Mouse (Mus musculus) adrenal gland, postnatal 14 days (tissue): Measurements from ENCODE around the gene Gm5447. TPM values are rescaled to one million over a fixed set of nuclear protein-coding genes. Genes with fewer than 3 reads are reported as not detected.

Source experiments
- DNase-seq: peaks from one replicate; pipeline ENCODE4 v3.0.0; 2021; ENCODE audit warnings: mixed read lengths
- total RNA-seq: library from RNA; stranded (reverse); gene quantifications from 2 replicates; pipeline ENCODE4 v1.2.3, GENCODE M21; 2021

Gm5447 gene
- total RNA-seq, 1 experiment from 2014 or later, result not detected

GRCm38 (mm10) chr13:30986934-30987455 lies 13.0 kb downstream of the Gm5447 start:
- DNase-seq, result no peak

GRCm38 (mm10) chr13:30987686-30988085 lies 13.7 kb downstream of the Gm5447 start:
- DNase-seq, result no peak

GRCm38 (mm10) chr13:30989710-30990109 lies 15.7 kb downstream of the Gm5447 start:
- no peak for DNase-seq

GRCm38 (mm10) chr13:30990233-30990632 lies 16.2 kb downstream of the Gm5447 start:
- DNase-seq, result no peak

- DNase-seq, result peak; percentile 56
Observed at GRCm38 (mm10) chr13:30993819-30994218, 19.8 kb downstream of the Gm5447 start.

- DNase-seq, result no peak
Observed at GRCm38 (mm10) chr13:30994249-30994858, 20.4 kb downstream of the Gm5447 start.

GRCm38 (mm10) chr13:30997526-30998253 lies 23.7 kb downstream of the Gm5447 start:
- no peak for DNase-seq

- DNase-seq, result no peak
Observed at GRCm38 (mm10) chr13:30999799-31000198, 25.8 kb downstream of the Gm5447 start.

- no peak for DNase-seq
Observed at GRCm38 (mm10) chr13:31004458-31004857, 30.5 kb downstream of the Gm5447 start.

GRCm38 (mm10) chr13:31004995-31005394 lies 31.0 kb downstream of the Gm5447 start:
- DNase-seq, result no peak

GRCm38 (mm10) chr13:31017545-31017944 lies 43.5 kb downstream of the Gm5447 start:
- no peak for DNase-seq

- DNase-seq, result no peak
Observed at GRCm38 (mm10) chr13:31021514-31021913, 47.5 kb downstream of the Gm5447 start.

- no peak for DNase-seq
Observed at GRCm38 (mm10) chr13:31021927-31022326, 47.9 kb downstream of the Gm5447 start.

GRCm38 (mm10) chr13:31023664-31024063 lies 49.7 kb downstream of the Gm5447 start:
- no peak for DNase-seq

Other genes starting within 250 kb of the Gm5447 start
- 7.9 and 8.3 TPM in 2 replicates for gene Irf4, start 225.0 kb upstream of the Gm5447 start, total RNA-seq
- gene Hus1b, start 26.4 kb upstream of the Gm5447 start, total RNA-seq, result 0.30 TPM in 2 replicates
- 25.3 and 29.3 TPM in 2 replicates for gene Exoc2, start 111 bp upstream of the Gm5447 start, total RNA-seq